Mouse (Mus musculus) adrenal gland, postnatal 14 days (tissue): Measurements from ENCODE around the gene Vmn2r-ps159. TPM values are rescaled to one million over a fixed set of nuclear protein-coding genes. Genes with fewer than 3 reads are reported as not detected.
"Not testable (repeated sequence)": the region's sequence is repeated elsewhere in the genome, so short reads cannot be mapped to it uniquely, and the experiment has no call there.

Experiments
- DNase-seq: peaks from one replicate; pipeline ENCODE4 v3.0.0; 2021; ENCODE audit warnings: mixed read lengths
- long read RNA-seq, 2 experiments: library from polyadenylated mRNA; stranded (forward); transcript quantifications; one replicate each; pipeline ENCODE4 v2.0.0; 2021
- total RNA-seq: library from RNA; stranded (reverse); gene quantifications from 2 replicates; pipeline ENCODE4 v1.2.3, GENCODE M21; 2021

The Vmn2r-ps159 gene
- not detected in 2 replicates for total RNA-seq
- long read RNA-seq, experiment 1, result 0 reads
- long read RNA-seq, experiment 2, result 0 reads

- not testable (repeated sequence) for DNase-seq
Observed at GRCm38 (mm10) chr4:156330803-156331202, at the start of gene Vmn2r-ps159. Gene Vmn2r-ps159, plus strand, starts transcription at chr4:156331103.

GRCm38 (mm10) chr4:156341601-156342504 is 10.9 kb downstream of the Vmn2r-ps159 start:
- not testable (repeated sequence) for DNase-seq

- DNase-seq, result no peak
Observed at GRCm38 (mm10) chr4:156342569-156343325, 11.8 kb downstream of the Vmn2r-ps159 start.

DNA sequence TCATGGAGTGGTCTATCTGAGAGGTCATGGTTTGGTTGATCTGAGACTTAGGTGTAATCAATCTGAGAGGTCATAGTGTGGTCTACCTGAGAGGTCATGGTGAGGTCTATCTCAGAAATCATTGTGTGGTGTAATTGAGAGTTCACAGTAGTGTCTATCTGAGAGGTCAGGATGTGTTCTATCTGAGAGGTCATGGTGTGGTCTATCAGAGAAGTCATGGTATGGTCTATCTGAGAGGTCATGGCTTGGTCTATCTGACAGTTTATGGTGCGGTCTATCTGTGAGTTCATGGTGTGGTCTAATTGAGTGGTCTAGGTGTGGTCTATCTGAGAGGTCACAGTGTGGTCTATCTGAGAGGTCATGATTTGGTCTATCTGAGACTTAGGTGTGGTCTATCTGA is 12.4 kb downstream of the Vmn2r-ps159 start:
- no peak for DNase-seq

DNA sequence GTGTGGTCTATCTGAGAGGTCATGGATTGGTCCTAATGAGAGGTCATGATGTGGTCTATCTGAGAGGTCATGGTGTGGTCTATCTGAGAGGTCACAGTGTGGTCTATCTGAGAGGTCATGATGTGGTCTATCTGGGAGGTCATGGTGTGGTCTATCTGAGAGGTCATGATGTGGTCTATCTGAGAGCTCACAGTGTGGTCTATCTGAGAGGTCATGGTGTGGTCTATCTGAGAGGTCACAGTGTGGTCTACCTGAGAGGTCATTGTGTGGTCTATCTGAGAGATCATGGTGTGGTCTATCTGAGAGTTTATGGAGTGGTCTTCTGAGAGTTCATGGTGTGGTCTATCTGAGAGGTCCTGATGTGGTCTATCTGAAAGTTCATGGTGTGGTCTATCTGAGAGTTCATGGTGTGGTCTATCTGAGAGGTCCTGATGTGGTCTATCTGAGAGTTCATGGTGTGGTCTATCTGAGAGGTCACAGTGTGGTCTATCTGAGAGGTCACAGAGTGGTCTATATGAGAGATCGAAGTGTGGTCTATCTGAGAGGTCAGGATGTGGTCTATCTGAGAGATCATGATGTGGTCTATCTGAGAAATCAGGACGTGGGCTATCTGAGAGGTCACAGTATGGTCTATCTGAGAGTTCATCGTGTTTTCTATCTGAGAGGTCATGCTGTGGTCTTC is 26.0 kb downstream of the Vmn2r-ps159 start:
- DNase-seq, result not testable (repeated sequence)

Other genes with a start within 250 kb of the Vmn2r-ps159 start
- gene 9430015G10Rik, start 221.1 kb upstream of the Vmn2r-ps159 start, total RNA-seq, result 10.4 and 12.7 TPM in 2 replicates
- not detected in 2 replicates for gene Rnf223, start 200.6 kb upstream of the Vmn2r-ps159 start, total RNA-seq
- 59.4 and 60.9 TPM in 2 replicates for gene Agrn, start 133.6 kb upstream of the Vmn2r-ps159 start, total RNA-seq
- gene Isg15, start 130.3 kb upstream of the Vmn2r-ps159 start, total RNA-seq, result 3.3 and 4.6 TPM in 2 replicates
- 3.9 and 4.7 TPM in 2 replicates for gene AW011738, start 127.8 kb upstream of the Vmn2r-ps159 start, total RNA-seq
- gene Perm1, start 115.2 kb upstream of the Vmn2r-ps159 start, total RNA-seq, result 14.2 and 16.2 TPM in 2 replicates
- gene Plekhn1, start 96.2 kb upstream of the Vmn2r-ps159 start, total RNA-seq, result 15.7 TPM in 2 replicates
- 42.5 and 48.9 TPM in 2 replicates for gene Noc2l, start 95.1 kb upstream of the Vmn2r-ps159 start, total RNA-seq
- 2.5 and 3.6 TPM in 2 replicates for gene Samd11, start 75.4 kb upstream of the Vmn2r-ps159 start, total RNA-seq